Mouse (Mus musculus): Measurements from ENCODE around the gene C1qtnf4. TPM values are rescaled to one million over a fixed set of nuclear protein-coding genes. Genes with fewer than 3 reads are reported as not detected.

C1qtnf4 gene
- total and polyA plus RNA-seq, 3 experiments: not detected

GRCm38 (mm10) chr2:90938362-90938761 is 52.7 kb downstream of the C1qtnf4 start:
- H3K9me3 ChIP-seq (replicated peaks; ENCODE audit: insufficient read depth, low read length): no peaks in the 10 kb centered on the region
- H3K4me1 ChIP-seq (ENCODE audit: control insufficient read depth in 1 of 2, insufficient read depth in 2 of 2, low read length in 2 of 2): peaks cover 9 to 14% of the 10 kb centered on the region in 2 experiments
- DNase-seq (ENCODE audit: low read depth, low spot score): no peak
- no peak overlapping the region for H3K9ac ChIP-seq (ENCODE audit: control insufficient read depth, low read depth, low read length, poor library complexity, severe bottlenecking)
- no peak overlapping the region for H3K4me3 ChIP-seq (ENCODE audit: control insufficient read depth in 1 of 2, insufficient read depth in 1 of 2, low read depth in 2 of 2, low read length in 2 of 2)
- H3K27me3 ChIP-seq (ENCODE audit: control insufficient read depth in 1 of 2, insufficient read depth in 2 of 2, low read length in 2 of 2): no peaks in the 10 kb centered on the region
- TF ChIP-seq RAD21 (IDR thresholded peaks at IDR 0.05; ENCODE audit: low read depth, low read length) (no peak; the same call in 1 of the 2 replicates), TBP (IDR thresholded peaks at IDR 0.05; ENCODE audit: low read depth, low read length) (peak; percentile 61; the same call in 1 of the 2 replicates), SIN3A (IDR thresholded peaks at IDR 0.05; ENCODE audit: low read length) (no peak), RCOR1 (IDR thresholded peaks at IDR 0.05; ENCODE audit: low read depth, low read length) (no peak), CTCF (IDR thresholded peaks at IDR 0.05 in 2 of 3, conservative IDR thresholded peaks at IDR 0.05 in 1 of 3; ENCODE audit: control insufficient read depth in 1 of 3, insufficient read depth in 1 of 3, low read depth in 2 of 3, low read length in 3 of 3, poor library complexity in 1 of 3, severe bottlenecking in 1 of 3) (0 out of 6 replicates have a peak, but pooled peaks of 1 of the 3 experiments have one; percentile 10), ZC3H11A (IDR thresholded peaks at IDR 0.05; ENCODE audit: low read depth, low read length) (no peak), ELF1 (IDR thresholded peaks at IDR 0.05; ENCODE audit: low read depth, low read length) (no peak)
- peaks cover 32% of the 10 kb centered on the region for H3K79me2 ChIP-seq (ENCODE audit: control insufficient read depth, insufficient read depth, low read length, poor library complexity)
- H3K36me3 ChIP-seq (ENCODE audit: control insufficient read depth in 1 of 2, insufficient read depth in 2 of 2, low read length in 2 of 2): peaks cover 1 to 22% of the 10 kb centered on the region in 2 experiments; a peak in 3 of 4 replicates
- no peak overlapping the region for H3K27ac ChIP-seq (ENCODE audit: control insufficient read depth, low read depth, low read length)

GRCm38 (mm10) chr2:90939750-90940149 is 54.1 kb downstream of the C1qtnf4 start:
- no peaks in the 10 kb centered on the region for H3K9me3 ChIP-seq (replicated peaks; ENCODE audit: insufficient read depth, low read length)
- H3K36me3 ChIP-seq (ENCODE audit: control insufficient read depth in 1 of 2, insufficient read depth in 2 of 2, low read length in 2 of 2): peaks cover 6 to 36% of the 10 kb centered on the region in 2 experiments
- H3K27ac ChIP-seq (ENCODE audit: control insufficient read depth, low read depth, low read length): no peak overlapping the region
- peak overlapping the region; percentile 69 for H3K9ac ChIP-seq (ENCODE audit: control insufficient read depth, low read depth, low read length, poor library complexity, severe bottlenecking)
- H3K27me3 ChIP-seq (ENCODE audit: control insufficient read depth in 1 of 2, insufficient read depth in 2 of 2, low read length in 2 of 2): no peaks in the 10 kb centered on the region
- H3K79me2 ChIP-seq (ENCODE audit: control insufficient read depth, insufficient read depth, low read length, poor library complexity): peaks cover 46% of the 10 kb centered on the region
- H3K4me3 ChIP-seq (ENCODE audit: control insufficient read depth in 1 of 2, insufficient read depth in 1 of 2, low read depth in 2 of 2, low read length in 2 of 2): peak overlapping the region; percentile 46 to 80
- TF ChIP-seq TAL1 (IDR thresholded peaks at IDR 0.05; ENCODE audit: low read length) (no peak), NELFE (IDR thresholded peaks at IDR 0.05; ENCODE audit: low read depth, low read length) (no peak), TCF12 (IDR thresholded peaks at IDR 0.05; ENCODE audit: low read depth, low read length) (no peak), RAD21 (IDR thresholded peaks at IDR 0.05; ENCODE audit: low read depth, low read length) (no peak), E2F4 (IDR thresholded peaks at IDR 0.05; ENCODE audit: borderline replicate concordance, low read depth, low read length) (no peak), USF1 (IDR thresholded peaks at IDR 0.05; ENCODE audit: low read depth, low read length) (no peak), UBTF (IDR thresholded peaks at IDR 0.05; ENCODE audit: borderline replicate concordance, insufficient read depth, low read depth, low read length) (no peak), POLR2AphosphoS2 (IDR thresholded peaks at IDR 0.05; ENCODE audit: low read length) (no peak), EP300 (IDR thresholded peaks at IDR 0.05; ENCODE audit: low read depth in 1 of 2, low read length in 2 of 2) (no peak), ZC3H11A (IDR thresholded peaks at IDR 0.05; ENCODE audit: low read depth, low read length) (no peak), CTCF (IDR thresholded peaks at IDR 0.05 in 2 of 3, conservative IDR thresholded peaks at IDR 0.05 in 1 of 3; ENCODE audit: control insufficient read depth in 1 of 3, insufficient read depth in 1 of 3, low read depth in 2 of 3, low read length in 3 of 3, poor library complexity in 1 of 3, severe bottlenecking in 1 of 3) (no peak), MYB (IDR thresholded peaks at IDR 0.05; ENCODE audit: low read depth, low read length) (no peak), POLR2A (IDR thresholded peaks at IDR 0.05; ENCODE audit: control insufficient read depth in 1 of 2, insufficient read depth in 1 of 2, low read depth in 1 of 2, low read length in 2 of 2, poor library complexity in 1 of 2) (no peak), TBP (IDR thresholded peaks at IDR 0.05; ENCODE audit: low read depth, low read length) (no peak), CHD1 (IDR thresholded peaks at IDR 0.05; ENCODE audit: low read depth, low read length) (no peak), ZMIZ1 (IDR thresholded peaks at IDR 0.05; ENCODE audit: low read depth, low read length) (no peak), MXI1 (IDR thresholded peaks at IDR 0.05; ENCODE audit: low read depth, low read length) (no peak), JUND (IDR thresholded peaks at IDR 0.05; ENCODE audit: low read depth, low read length) (no peak), ELF1 (IDR thresholded peaks at IDR 0.05; ENCODE audit: low read depth, low read length) (no peak)
- H3K4me1 ChIP-seq (ENCODE audit: control insufficient read depth in 1 of 2, insufficient read depth in 2 of 2, low read length in 2 of 2): peaks cover 9 to 14% of the 10 kb centered on the region in 2 experiments
- no peak for DNase-seq (ENCODE audit: low read depth, low spot score)

Other genes starting within 250 kb of the C1qtnf4 start
- 43.8 and 53.4 TPM in 2 replicates for gene Nup160, start 208.6 kb upstream of the C1qtnf4 start, total RNA-seq (2012; rRNA removed)
- gene Nup160, start 208.6 kb upstream of the C1qtnf4 start, polyA plus RNA-seq (2012; ENCODE audit: insufficient read depth in 1 of 2, insufficient read length in 2 of 2, low read depth in 1 of 2, low replicate concordance in 2 of 2, missing spikeins in 1 of 2): 10 to 100 TPM; 63.8 to 91.4 TPM
- 39.5 and 42.1 TPM in 2 replicates for gene Fnbp4, start 140.5 kb upstream of the C1qtnf4 start, total RNA-seq (2012; rRNA removed)
- 100 to 1,000 TPM in 1 of 2 experiments, 10 to 100 TPM in 1; 73.7 to 353 TPM for gene Fnbp4, start 140.5 kb upstream of the C1qtnf4 start, polyA plus RNA-seq (2012; ENCODE audit: insufficient read depth in 1 of 2, insufficient read length in 2 of 2, low read depth in 1 of 2, low replicate concordance in 2 of 2, missing spikeins in 1 of 2)
- not detected in 2 replicates for gene Agbl2, start 103.1 kb upstream of the C1qtnf4 start, total RNA-seq (2012; rRNA removed)
- not detected for gene Agbl2, start 103.1 kb upstream of the C1qtnf4 start, polyA plus RNA-seq (2012; ENCODE audit: insufficient read depth in 1 of 2, insufficient read length in 2 of 2, low read depth in 1 of 2, low replicate concordance in 2 of 2, missing spikeins in 1 of 2)
- 85.7 and 91.5 TPM in 2 replicates for gene Mtch2, start 38.7 kb upstream of the C1qtnf4 start, total RNA-seq (2012; rRNA removed)
- gene Mtch2, start 38.7 kb upstream of the C1qtnf4 start, polyA plus RNA-seq (2012; ENCODE audit: insufficient read depth in 1 of 2, insufficient read length in 2 of 2, low read depth in 1 of 2, low replicate concordance in 2 of 2, missing spikeins in 1 of 2): 100 to 1,000 TPM in 1 of 2 experiments, not detected in 1; 167 TPM
- gene Kbtbd4, start 18.9 kb downstream of the C1qtnf4 start, total RNA-seq (2012; rRNA removed): 18.0 and 21.9 TPM in 2 replicates
- 10 to 100 TPM in 1 of 2 experiments, not detected in 1; 23.1 TPM for gene Kbtbd4, start 18.9 kb downstream of the C1qtnf4 start, polyA plus RNA-seq (2012; ENCODE audit: insufficient read depth in 1 of 2, insufficient read length in 2 of 2, low read depth in 1 of 2, low replicate concordance in 2 of 2, missing spikeins in 1 of 2)
- 134 and 137 TPM in 2 replicates for gene Ndufs3, start 19.0 kb downstream of the C1qtnf4 start, total RNA-seq (2012; rRNA removed)
- 100 to 1,000 TPM in 1 of 2 experiments, not detected in 1; 193 TPM for gene Ndufs3, start 19.0 kb downstream of the C1qtnf4 start, polyA plus RNA-seq (2012; ENCODE audit: insufficient read depth in 1 of 2, insufficient read length in 2 of 2, low read depth in 1 of 2, low replicate concordance in 2 of 2, missing spikeins in 1 of 2)
- gene Celf1, start 54.5 kb downstream of the C1qtnf4 start, total RNA-seq (2012; rRNA removed): 46.2 and 49.6 TPM in 2 replicates
- gene Celf1, start 54.5 kb downstream of the C1qtnf4 start, polyA plus RNA-seq (2012; ENCODE audit: insufficient read depth in 1 of 2, insufficient read length in 2 of 2, low read depth in 1 of 2, low replicate concordance in 2 of 2, missing spikeins in 1 of 2): 100 to 1,000 TPM in 1 of 2 experiments, 10 to 100 TPM in 1; 82.3 to 212 TPM
- not detected in 2 replicates for gene Rapsn, start 149.8 kb downstream of the C1qtnf4 start, total RNA-seq (2012; rRNA removed)
- under 1 TPM in 1 of 2 experiments, not detected in 1; 0.10 TPM for gene Rapsn, start 149.8 kb downstream of the C1qtnf4 start, polyA plus RNA-seq (2012; ENCODE audit: insufficient read depth in 1 of 2, insufficient read length in 2 of 2, low read depth in 1 of 2, low replicate concordance in 2 of 2, missing spikeins in 1 of 2)
- 259 and 271 TPM in 2 replicates for gene Psmc3, start 168.1 kb downstream of the C1qtnf4 start, total RNA-seq (2012; rRNA removed)
- gene Psmc3, start 168.1 kb downstream of the C1qtnf4 start, polyA plus RNA-seq (2012; ENCODE audit: insufficient read depth in 1 of 2, insufficient read length in 2 of 2, low read depth in 1 of 2, low replicate concordance in 2 of 2, missing spikeins in 1 of 2): 1,000 to 10,000 TPM in 1 of 2 experiments, 100 to 1,000 TPM in 1; 428 to 1,459 TPM
- gene Slc39a13, start 184.6 kb downstream of the C1qtnf4 start, total RNA-seq (2012; rRNA removed): 7.7 and 9.4 TPM in 2 replicates
- gene Slc39a13, start 184.6 kb downstream of the C1qtnf4 start, polyA plus RNA-seq (2012; ENCODE audit: insufficient read depth in 1 of 2, insufficient read length in 2 of 2, low read depth in 1 of 2, low replicate concordance in 2 of 2, missing spikeins in 1 of 2): 10 to 100 TPM in 1 of 2 experiments, not detected in 1; 19.1 TPM
- 108 and 129 TPM in 2 replicates for gene Spi1, start 196.5 kb downstream of the C1qtnf4 start, total RNA-seq (2012; rRNA removed)
- gene Spi1, start 196.5 kb downstream of the C1qtnf4 start, polyA plus RNA-seq (2012; ENCODE audit: insufficient read depth in 1 of 2, insufficient read length in 2 of 2, low read depth in 1 of 2, low replicate concordance in 2 of 2, missing spikeins in 1 of 2): 100 to 1,000 TPM in 1 of 2 experiments, 10 to 100 TPM in 1; 95.9 to 142 TPM
- 0.19 and 0.29 TPM in 2 replicates for gene Mybpc3, start 232.3 kb downstream of the C1qtnf4 start, total RNA-seq (2012; rRNA removed)
- gene Mybpc3, start 232.3 kb downstream of the C1qtnf4 start, polyA plus RNA-seq (2012; ENCODE audit: insufficient read depth in 1 of 2, insufficient read length in 2 of 2, low read depth in 1 of 2, low replicate concordance in 2 of 2, missing spikeins in 1 of 2): under 1 TPM in 1 of 2 experiments, not detected in 1; 0.50 TPM

All from MEL (cell line).